Mouse (Mus musculus) G1E (cell line): ENCODE measurements around the gene Spata19.

ENCODE experiments used
- CTCF ChIP-seq: IDR thresholded peaks from 2 replicates; pipeline ENCODE4 v1.5.1; 2012; ENCODE audit warnings: low read depth, low read length, inconsistent platforms, mixed read lengths
- GATA1 ChIP-seq: IDR thresholded peaks from 2 replicates; pipeline ENCODE4 v1.6.1; 2012; ENCODE audit warnings: borderline replicate concordance, low read length, inconsistent platforms, mixed read lengths
- POLR2AphosphoS5 ChIP-seq: IDR thresholded peaks from 2 replicates; pipeline ENCODE4 v1.6.1; 2012; ENCODE audit warnings: low read depth, low read length, inconsistent platforms; ENCODE audit not compliant: insufficient replicate concordance

GRCm38 (mm10) chr9:27428552-27428951 is 32.0 kb downstream of the Spata19 start:
- TF ChIP-seq CTCF, result no peak
- TF ChIP-seq POLR2AphosphoS5, result no peak
- TF ChIP-seq GATA1, result no peak
